In genomic region chr16:44559330-44559695, GRCm38 (mm10) we compare ENCODE assay signal across 8 mouse cellular contexts. TPM values are rescaled to one million over a fixed set of nuclear protein-coding genes. Genes with fewer than 3 reads are reported as not detected.
DNase-seq lines count a peak whose midpoint lies in the region; ATAC-seq lines count a peak whose summit lies in the region.

No protein-coding gene starts in this region.

- no peaks in the 10 kb centered on the region for H3K27me3 ChIP-seq in kidney, embryonic 15.5 days
- no peaks in the 10 kb centered on the region for H3K27me3 ChIP-seq in embryonic facial prominence, embryonic 13.5 days
- H3K27me3 ChIP-seq in hindbrain, embryonic 12.5 days = no peaks in the 10 kb centered on the region
- no peaks in the 10 kb centered on the region for H3K27me3 ChIP-seq in midbrain, embryonic 15.5 days (replicated peaks)

- no peak for DNase-seq in kidney, adult 8-10 months
- DNase-seq in urinary bladder, postnatal 36 days (ENCODE audit: low spot score in 2 of 2) = no peak
- DNase-seq in B cell, adult 2 months = no peak
- DNase-seq in layer of hippocampus, postnatal 14 days (ENCODE audit: low spot score in 2 of 2) = no peak

- 0 out of 2 replicates have a peak overlapping the region, but pooled peaks have one; percentile 13 for H3K27ac ChIP-seq in kidney, embryonic 15.5 days
- peak overlapping the region; percentile 99 for H3K27ac ChIP-seq in embryonic facial prominence, embryonic 13.5 days
- H3K27ac ChIP-seq in hindbrain, embryonic 12.5 days = no peak overlapping the region
- H3K27ac ChIP-seq in midbrain, embryonic 15.5 days = no peak overlapping the region

- ATAC-seq in kidney, embryonic 15.5 days (replicated peaks; ENCODE audit: low FRiP score) = no peak
- ATAC-seq in embryonic facial prominence, embryonic 13.5 days (ENCODE audit: insufficient number of reproducible peaks, insufficient read depth, low FRiP score, low TSS enrichment, low read depth) = no peak
- ATAC-seq in hindbrain, embryonic 12.5 days (ENCODE audit: low FRiP score) = no peak
- ATAC-seq in midbrain, embryonic 15.5 days (replicated peaks) = no peak

- H3K9me3 ChIP-seq in kidney, embryonic 15.5 days (replicated peaks) = no peaks in the 10 kb centered on the region
- H3K9me3 ChIP-seq in embryonic facial prominence, embryonic 13.5 days = no peaks in the 10 kb centered on the region
- no peaks in the 10 kb centered on the region for H3K9me3 ChIP-seq in hindbrain, embryonic 12.5 days (replicated peaks)
- H3K9me3 ChIP-seq in midbrain, embryonic 15.5 days = no peaks in the 10 kb centered on the region

- H3K4me1 ChIP-seq in kidney, embryonic 15.5 days = peaks cover 36% of the 10 kb centered on the region
- H3K4me1 ChIP-seq in embryonic facial prominence, embryonic 13.5 days = peaks cover 42% of the 10 kb centered on the region
- H3K4me1 ChIP-seq in hindbrain, embryonic 12.5 days = peaks cover 27% of the 10 kb centered on the region
- peaks cover 17% of the 10 kb centered on the region for H3K4me1 ChIP-seq in midbrain, embryonic 15.5 days

- 14% methylated on average over 5 of the region's 5 CpGs for WGBS in kidney, embryonic 15.5 days
- 4% methylated on average over 5 of the region's 5 CpGs for WGBS in embryonic facial prominence, embryonic 13.5 days
- 6% methylated on average over 5 of the region's 5 CpGs for WGBS in hindbrain, embryonic 12.5 days
- 10% methylated on average over 5 of the region's 5 CpGs for WGBS in midbrain, embryonic 15.5 days

- H3K36me3 ChIP-seq in kidney, embryonic 15.5 days = no peaks in the 10 kb centered on the region
- H3K36me3 ChIP-seq in embryonic facial prominence, embryonic 13.5 days = no peaks in the 10 kb centered on the region
- no peaks in the 10 kb centered on the region for H3K36me3 ChIP-seq in hindbrain, embryonic 12.5 days
- H3K36me3 ChIP-seq in midbrain, embryonic 15.5 days (replicated peaks) = no peaks in the 10 kb centered on the region

- H3K9ac ChIP-seq in kidney, embryonic 15.5 days = no peak overlapping the region
- peak overlapping the region; percentile 100 for H3K9ac ChIP-seq in embryonic facial prominence, embryonic 13.5 days
- H3K9ac ChIP-seq in hindbrain, embryonic 12.5 days = no peak overlapping the region
- no peak overlapping the region for H3K9ac ChIP-seq in midbrain, embryonic 15.5 days

- H3K4me3 ChIP-seq in kidney, embryonic 15.5 days (replicated peaks) = peak overlapping the region; percentile 71
- H3K4me3 ChIP-seq in embryonic facial prominence, embryonic 13.5 days = peak overlapping the region; percentile 99
- H3K4me3 ChIP-seq in hindbrain, embryonic 12.5 days = peak overlapping the region; percentile 80
- H3K4me3 ChIP-seq in midbrain, embryonic 15.5 days = peak overlapping the region; percentile 68

- H3K4me2 ChIP-seq in kidney, embryonic 15.5 days = peak overlapping the region; percentile 79
- H3K4me2 ChIP-seq in embryonic facial prominence, embryonic 13.5 days = peak overlapping the region; percentile 72
- H3K4me2 ChIP-seq in hindbrain, embryonic 12.5 days (replicated peaks) = peak overlapping the region; percentile 71
- peak overlapping the region; percentile 87 for H3K4me2 ChIP-seq in midbrain, embryonic 15.5 days

RNA-seq across cellular contexts. Expression of gene Boc, which starts 0.6 kb away (rescaled TPM):
- polyA plus RNA-seq in kidney, embryonic 15.5 days (2015; fragmentation: Nextera tagmentation; extraction: Ambion mirVana) = 19.1 and 24.2 TPM in 2 replicates
- polyA plus RNA-seq in embryonic facial prominence, embryonic 13.5 days (2015; fragmentation: Nextera tagmentation; extraction: Ambion mirVana) = 51.1 and 53.9 TPM in 2 replicates
- polyA plus RNA-seq in hindbrain, embryonic 12.5 days (2016; fragmentation: Nextera tagmentation; extraction: Ambion mirVana) = 35.5 and 37.5 TPM in 2 replicates
- 11.7 and 15.8 TPM in 2 replicates for polyA plus RNA-seq in midbrain, embryonic 15.5 days (2015; fragmentation: Nextera tagmentation; extraction: Ambion mirVana)
- 10 to 100 TPM in 1 of 2 experiments, 1 to 10 TPM in 1; 9.9 to 10.7 TPM for total RNA-seq in layer of hippocampus, postnatal 14 days (2021)

Comparison
In these comparisons a context has a peak if more than half of its experiments do, and no peak if none do; other contexts are left out.
1. H3K27ac ChIP-seq: peak in kidney, embryonic 15.5 days (single experiment) and embryonic facial prominence, embryonic 13.5 days (single experiment); none in hindbrain, embryonic 12.5 days (single experiment) and midbrain, embryonic 15.5 days (single experiment).
2. Peak in every context shown above with its lines, with median percentiles within 50 percentile points of each other: H3K4me2 ChIP-seq and H3K4me3 ChIP-seq.